Mouse (Mus musculus): ENCODE measurements at regions not wholly inside any gene's neighbourhood (a gene's known extent, or its start where the extent isn't known, plus 50 kb on each side); places are given as distances from the start of the nearest gene placed in this dataset.

GRCm38 (mm10) chr2:46678366-46678765 is 1561.2 kb upstream of the Zeb2 start:
- TF ChIP-seq CTCF (IDR thresholded peaks at IDR 0.05; ENCODE audit: control insufficient read depth, insufficient read depth, low read length) (no peak), POLR2A (IDR thresholded peaks at IDR 0.05; ENCODE audit: borderline replicate concordance, control insufficient read depth, low read depth, low read length) (no peak)
